Mouse (Mus musculus) myocyte (in vitro differentiated cells): Measurements from ENCODE around the gene Adgrl2.

Experiments used
- CEBPB ChIP-seq: IDR thresholded peaks from 2 replicates; pipeline ENCODE4 v1.6.1; 2011; ENCODE audit warnings: mild to moderate bottlenecking, moderate library complexity; ENCODE audit not compliant: poor library complexity, insufficient read depth, severe bottlenecking
- E2F4 ChIP-seq: IDR thresholded peaks from one replicate; pipeline ENCODE4 v1.6.1; 2011; ENCODE audit warnings: mild to moderate bottlenecking, control low read depth, moderate library complexity; ENCODE audit not compliant: insufficient read depth
- MAX ChIP-seq: IDR thresholded peaks from one replicate; pipeline ENCODE4 v1.6.1; 2011; ENCODE audit warnings: low read depth, mild to moderate bottlenecking, control low read depth
- POLR2A ChIP-seq: IDR thresholded peaks from one replicate; pipeline ENCODE4 v1.6.1; 2011; ENCODE audit warnings: low read depth, mild to moderate bottlenecking, control low read depth, moderate library complexity; ENCODE audit not compliant: insufficient read length
- REST ChIP-seq: IDR thresholded peaks from one replicate; pipeline ENCODE4 v1.6.1; 2011; ENCODE audit warnings: mild to moderate bottlenecking, control low read depth, moderate library complexity; ENCODE audit not compliant: insufficient read depth, insufficient read length
- TCF12 ChIP-seq: IDR thresholded peaks from one replicate; pipeline ENCODE4 v1.6.1; 2011; ENCODE audit warnings: mild to moderate bottlenecking, control low read depth; ENCODE audit not compliant: poor library complexity, insufficient read depth, severe bottlenecking
- USF1 ChIP-seq: IDR thresholded peaks from one replicate; pipeline ENCODE4 v1.6.1; 2011; ENCODE audit warnings: low read depth, mild to moderate bottlenecking, control low read depth, moderate library complexity

DNA sequence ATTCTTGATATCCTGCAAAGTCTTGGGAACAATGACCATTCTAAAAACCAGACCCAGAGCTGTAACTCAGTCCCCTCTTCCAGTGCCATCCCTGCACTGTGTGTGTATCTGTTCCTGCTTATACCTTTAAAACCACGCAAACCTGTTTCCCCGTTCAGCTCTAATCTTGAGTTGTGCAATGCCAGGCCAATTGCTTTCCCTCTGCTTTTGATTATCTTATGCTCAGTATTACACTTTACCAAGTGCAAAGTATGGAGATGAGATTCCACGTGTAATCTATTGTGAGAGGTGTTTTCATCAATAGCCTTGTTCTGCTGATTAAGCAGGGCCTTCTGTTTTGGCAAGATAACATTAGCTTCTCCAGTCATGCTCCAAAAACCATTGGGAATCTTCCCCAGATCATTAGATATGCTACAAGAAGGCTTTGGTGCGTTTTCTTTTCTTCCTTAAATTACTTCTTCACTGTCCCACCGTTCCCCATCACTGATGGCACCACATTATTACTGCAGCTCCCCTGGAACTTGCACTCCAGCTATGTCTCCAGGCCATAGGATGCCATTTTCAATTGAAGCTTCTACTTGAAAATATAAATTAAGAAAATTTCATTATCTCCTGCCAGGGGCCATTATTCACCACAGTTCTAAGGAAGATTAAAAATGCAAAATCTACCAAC, 118.4 kb downstream of the Adgrl2 start:
- TF ChIP-seq POLR2A = no peak
- TF ChIP-seq TCF12 = no peak
- TF ChIP-seq REST = no peak
- TF ChIP-seq E2F4 = no peak
- no peak for TF ChIP-seq CEBPB
- TF ChIP-seq USF1 = no peak
- no peak for TF ChIP-seq MAX
